Mouse (Mus musculus): ENCODE data around the gene Hnrnpll.

- TF ChIP-seq GATA1 (IDR thresholded peaks at IDR 0.05; ENCODE audit: borderline replicate concordance, low read length) (no peak), FLI1 (IDR thresholded peaks at IDR 0.05; ENCODE audit: low read length) (no peak)
Measured at GRCm38 (mm10) chr17:79982955-79983529, 79.1 kb downstream of the Hnrnpll start.

All from megakaryocyte, embryonic 14.5 days (primary cell).